Mouse (Mus musculus): ENCODE results near the gene Gm28557. TPM values are rescaled to one million over a fixed set of nuclear protein-coding genes. Genes with fewer than 3 reads are reported as not detected.

The Gm28557 gene
- total RNA-seq, 2 experiments from 2014 or later: 3.1 to 3.2 TPM

Other genes with a start within 250 kb of the Gm28557 start
- gene Gm10767, start 203.7 kb downstream of the Gm28557 start, total RNA-seq (2021): 1 to 10 TPM; 2.8 to 3.5 TPM
- gene Zfp712, start 47.4 kb downstream of the Gm28557 start, total RNA-seq (2021): 1 to 10 TPM; 5.3 to 5.5 TPM
- 1 to 10 TPM; 2.3 to 2.4 TPM for gene Zfp708, start 10.6 kb downstream of the Gm28557 start, total RNA-seq (2021)
- under 1 TPM; 0.21 to 0.30 TPM for gene Rslcan18, start 7.7 kb upstream of the Gm28557 start, total RNA-seq (2021)
- 10 to 100 TPM in 1 of 2 experiments, 1 to 10 TPM in 1; 9.5 to 10.1 TPM for gene Zfp759, start 13.1 kb upstream of the Gm28557 start, total RNA-seq (2021)
- gene Rsl1, start 64.6 kb upstream of the Gm28557 start, total RNA-seq (2021): 1 to 10 TPM; 4.3 to 5.5 TPM
- 1 to 10 TPM; 3.1 to 4.5 TPM for gene Zfp455, start 85.9 kb upstream of the Gm28557 start, total RNA-seq (2021)
- gene Zfp458, start 169.9 kb upstream of the Gm28557 start, total RNA-seq (2021): 10 to 100 TPM; 18.7 to 20.4 TPM
- 1 to 10 TPM; 5.1 to 7.2 TPM for gene Zfp457, start 197.9 kb upstream of the Gm28557 start, total RNA-seq (2021)
- 1 to 10 TPM; 3.1 TPM for gene Zfp595, start 224.0 kb upstream of the Gm28557 start, total RNA-seq (2021)

All from left cerebral cortex, adult 18-20 months (tissue).